Mouse (Mus musculus) G1E (cell line): Measurements from ENCODE around the gene Ftl1. TPM values are rescaled to one million over a fixed set of nuclear protein-coding genes. Genes with fewer than 3 reads are reported as not detected.
A peak's percentile ranks its signal among the peaks of the same experiment; 100 is the strongest.
"Not testable (repeated sequence)": the region's sequence is repeated elsewhere in the genome, so short reads cannot be mapped to it uniquely, and the experiment has no call there.

Experiments used
- ATAC-seq: 2 replicates; pipeline ENCODE4 v1.8.0; 2016; ENCODE audit warnings: mild to moderate bottlenecking; ENCODE audit not compliant: insufficient number of reproducible peaks, poor library complexity, low FRiP score, severe bottlenecking; ENCODE audit errors: extremely low read depth
- DNase-seq: peaks from one replicate; pipeline ENCODE4 v3.0.0; 2012; ENCODE audit warnings: low spot score
- H3K27me3 ChIP-seq: 2 replicates; pipeline ENCODE4 v1.6.1; 2012; ENCODE audit warnings: mild to moderate bottlenecking, low read length, inconsistent platforms; ENCODE audit not compliant: insufficient read depth
- H3K36me3 ChIP-seq: replicated peaks from 2 replicates; pipeline ENCODE3; 2012; ENCODE audit warnings: mild to moderate bottlenecking, inconsistent platforms
- H3K4me1 ChIP-seq: 2 replicates; pipeline ENCODE4 v1.6.1; 2012; ENCODE audit warnings: low read depth, low read length, inconsistent platforms, mixed read lengths; ENCODE audit not compliant: insufficient read depth
- H3K4me3 ChIP-seq: 2 replicates; pipeline ENCODE4 v1.5.1; 2012; ENCODE audit warnings: low read depth, mild to moderate bottlenecking, inconsistent platforms, low read length, moderate library complexity, mixed read lengths
- H3K9me3 ChIP-seq: replicated peaks from 2 replicates; pipeline ENCODE4 v1.6.1; 2012; ENCODE audit warnings: inconsistent platforms
- CTCF ChIP-seq: IDR thresholded peaks from 2 replicates; pipeline ENCODE4 v1.5.1; 2012; ENCODE audit warnings: low read depth, low read length, inconsistent platforms, mixed read lengths
- GATA1 ChIP-seq: IDR thresholded peaks from 2 replicates; pipeline ENCODE4 v1.6.1; 2012; ENCODE audit warnings: borderline replicate concordance, low read length, inconsistent platforms, mixed read lengths
- GATA2 ChIP-seq: IDR thresholded peaks from 2 replicates; pipeline ENCODE4 v1.6.1; 2012; ENCODE audit warnings: low read depth, low read length, inconsistent platforms, borderline replicate concordance
- POLR2AphosphoS5 ChIP-seq: IDR thresholded peaks from 2 replicates; pipeline ENCODE4 v1.6.1; 2012; ENCODE audit warnings: low read depth, low read length, inconsistent platforms; ENCODE audit not compliant: insufficient replicate concordance
- TAL1 ChIP-seq: conservative IDR thresholded peaks from 2 replicates; pipeline ENCODE4 v1.6.1; 2012; ENCODE audit warnings: low read depth, low read length, inconsistent platforms, mixed read lengths
- polyA plus RNA-seq: library from polyadenylated mRNA; stranded (reverse); fragments of >175 nt; gene quantifications from 2 replicates; pipeline ENCODE4 v1.2.3, GENCODE M21; 2012
- total RNA-seq, 2 experiments: library from RNA; stranded (forward) in 1 of 2; stranded (reverse) in 1 of 2; fragments of 200-1000 nt in 1 of 2; fragments of >200 nt in 1 of 2; fragmentation: Nextera tagmentation in 1 of 2; gene quantifications; 2 replicates each; pipeline ENCODE4 v1.2.3; 2014 to 2017

Ftl1 gene
- total RNA-seq (2014; fragmentation: Nextera tagmentation) (2,893 and 3,214 TPM in 2 replicates), total RNA-seq (2017) (4,307 and 4,361 TPM in 2 replicates), polyA plus RNA-seq (6,399 and 6,975 TPM in 2 replicates)

DNA sequence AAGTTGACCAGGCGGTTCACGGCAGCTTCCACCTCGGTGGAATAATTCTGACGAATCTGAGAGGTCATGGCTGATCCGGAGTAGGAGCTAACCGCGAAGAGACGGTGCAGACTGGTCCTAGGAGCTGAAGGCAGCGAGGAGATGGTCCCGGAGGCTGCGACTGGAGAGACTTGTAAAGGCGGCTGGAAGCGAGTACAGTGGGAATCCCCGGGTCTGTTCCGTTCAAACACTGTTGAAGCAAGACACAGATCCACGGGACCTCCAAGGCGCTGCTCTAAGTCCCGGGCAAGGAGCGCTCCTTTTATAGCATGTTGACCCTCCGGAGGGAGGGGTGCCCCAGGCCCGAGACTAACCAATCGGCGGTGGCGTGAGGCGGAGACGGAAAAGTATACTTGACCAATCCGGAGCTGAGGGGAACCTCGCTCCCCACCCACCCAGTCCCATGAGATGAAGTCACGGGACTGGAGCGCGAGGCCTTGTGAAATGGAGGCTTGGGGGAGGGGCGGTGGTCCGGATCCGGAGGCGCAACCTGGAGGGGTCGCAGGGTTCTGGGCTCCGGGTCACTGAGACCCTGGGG is at the start of gene Ftl1:
TSS of gene Ftl1 (minus strand) at position 321 of the 577 bp plus-strand sequence.
- TF ChIP-seq POLR2AphosphoS5, result peak; percentile 93
- Histone ChIP-seq H3K4me1 (peaks cover 67% of the 10 kb centered on the region), H3K4me3 (peak within 1 kb of the TSS; percentile 87), H3K36me3 (peaks cover 88% of the 10 kb centered on the region)
- not testable (repeated sequence) for H3K27me3 ChIP-seq, H3K9me3 ChIP-seq
- peak; percentile 79 for ATAC-seq
- peak; percentile 99 for DNase-seq

DNA sequence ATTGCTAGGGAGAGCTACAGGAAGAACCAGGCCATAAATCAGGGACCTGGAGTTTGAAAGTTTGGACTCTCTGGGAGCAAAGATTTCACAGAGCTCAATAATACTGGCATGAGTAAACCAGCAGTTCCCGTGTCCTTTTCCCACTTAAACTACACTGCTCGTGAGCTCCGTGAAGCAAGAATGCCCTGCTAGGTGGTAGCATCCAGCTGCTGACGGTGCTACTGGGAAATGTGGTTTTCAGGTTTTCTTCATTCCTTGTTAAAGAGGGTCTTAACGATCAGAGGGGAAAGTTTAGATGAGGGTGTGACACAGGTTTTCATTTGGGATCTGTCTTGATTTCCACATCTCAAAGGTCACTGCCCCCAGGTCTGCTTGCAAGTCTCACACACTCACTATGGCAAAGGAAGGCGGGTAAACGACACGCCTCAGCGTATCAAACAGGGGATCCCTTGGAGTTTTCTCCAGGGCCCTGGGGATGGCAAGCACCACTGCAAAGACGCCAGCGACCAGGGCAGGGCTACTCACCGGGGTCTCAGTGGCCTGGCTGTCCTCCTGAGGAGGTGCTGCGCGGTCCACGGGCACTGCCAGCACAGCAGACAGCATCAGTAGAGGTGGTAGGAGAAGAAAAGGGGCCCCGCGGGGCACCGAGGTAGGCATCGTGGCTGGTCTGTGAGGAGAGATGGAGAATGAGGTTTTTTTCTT is 49.6 kb upstream of the Ftl1 start:
- TF ChIP-seq GATA1 (no peak), GATA2 (no peak), CTCF (no peak), TAL1 (no peak), POLR2AphosphoS5 (no peak)
- peak overlapping the region; percentile 85 for H3K4me3 ChIP-seq
- H3K27me3 ChIP-seq, result no peaks in the 10 kb centered on the region
- no peak for DNase-seq
- H3K9me3 ChIP-seq, result no peaks in the 10 kb centered on the region
- peaks cover 39% of the 10 kb centered on the region for H3K36me3 ChIP-seq
- no peak for ATAC-seq
- H3K4me1 ChIP-seq, result peaks cover 43% of the 10 kb centered on the region

DNA sequence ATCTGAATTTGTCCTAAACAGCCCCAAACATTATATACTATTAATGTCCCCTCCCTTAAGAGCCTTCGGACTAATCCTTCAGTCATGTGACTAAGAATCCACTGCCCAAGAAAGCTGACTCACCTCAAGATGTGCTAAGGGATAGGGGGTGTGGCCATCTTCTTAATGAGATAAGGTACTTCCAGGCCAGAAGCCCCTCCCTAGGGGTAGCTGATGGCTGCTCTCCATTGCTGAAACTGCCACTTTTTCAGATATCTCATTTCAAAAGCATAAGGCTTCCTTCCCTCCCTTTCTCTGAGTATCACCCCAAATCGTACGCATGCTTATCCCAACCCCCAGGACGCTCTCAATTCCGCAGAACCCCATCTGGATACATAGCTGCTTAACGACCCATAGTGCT is 48.9 kb upstream of the Ftl1 start:
- Histone ChIP-seq H3K27me3 (no peaks in the 10 kb centered on the region), H3K4me3 (peak overlapping the region; percentile 85), H3K36me3 (peaks cover 47% of the 10 kb centered on the region), H3K4me1 (peaks cover 45% of the 10 kb centered on the region), H3K9me3 (no peaks in the 10 kb centered on the region)
- TF ChIP-seq POLR2AphosphoS5 (no peak), TAL1 (no peak), CTCF (no peak), GATA2 (no peak), GATA1 (no peak)
- ATAC-seq (peak; percentile 67), DNase-seq (peak; percentile 67)

DNA sequence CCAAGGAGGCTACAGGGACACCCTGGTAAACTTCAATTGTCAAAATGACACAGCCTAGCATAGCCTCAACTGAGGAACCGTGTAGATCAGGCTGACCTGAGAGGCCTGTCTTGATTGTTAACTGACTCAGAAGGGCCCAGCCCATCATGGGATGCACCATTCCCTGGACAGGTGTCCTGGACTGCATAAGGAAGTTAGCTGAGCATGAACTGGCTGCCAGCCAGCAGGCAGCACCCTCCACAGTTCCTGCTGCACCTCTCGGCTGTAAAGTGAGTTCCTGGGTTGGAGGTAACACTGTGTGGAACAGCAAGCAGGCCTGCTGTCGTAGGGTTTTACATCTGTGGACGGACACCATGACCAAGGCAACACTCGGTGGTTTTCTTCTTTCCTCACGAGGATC is 47.9 kb upstream of the Ftl1 start:
- Histone ChIP-seq H3K4me1 (peaks cover 52% of the 10 kb centered on the region), H3K4me3 (peak overlapping the region; percentile 28; the same call in 1 of the 2 replicates), H3K36me3 (peaks cover 57% of the 10 kb centered on the region), H3K27me3 (no peaks in the 10 kb centered on the region), H3K9me3 (no peaks in the 10 kb centered on the region)
- no peak for ATAC-seq
- TF ChIP-seq POLR2AphosphoS5, result no peak
- no peak for TF ChIP-seq TAL1
- no peak for TF ChIP-seq CTCF
- no peak for TF ChIP-seq GATA2
- no peak for TF ChIP-seq GATA1
- DNase-seq, result no peak

DNA sequence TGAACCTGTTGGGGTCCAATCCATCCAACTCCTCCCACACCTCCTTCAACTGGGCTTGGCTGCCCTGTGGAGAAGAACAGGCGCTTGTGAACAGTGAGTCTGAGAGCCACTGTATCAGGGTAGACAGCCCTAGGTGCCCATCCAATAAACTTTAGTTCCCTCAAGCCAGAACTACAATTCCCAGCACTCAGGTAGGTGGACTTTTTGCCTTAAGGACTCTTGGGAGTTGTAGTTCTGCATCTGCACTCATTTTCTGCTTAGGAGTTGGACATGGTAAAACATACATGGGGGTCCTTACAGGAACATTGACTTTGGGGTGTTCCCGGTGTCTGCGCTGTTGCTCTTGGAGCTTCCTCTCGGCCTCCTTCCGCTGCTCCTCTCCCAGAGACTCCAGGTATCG is 38.7 kb upstream of the Ftl1 start:
- Histone ChIP-seq H3K9me3 (no peaks in the 10 kb centered on the region), H3K36me3 (peaks cover 99% of the 10 kb centered on the region), H3K27me3 (no peaks in the 10 kb centered on the region), H3K4me3 (no peak overlapping the region), H3K4me1 (peaks cover 31% of the 10 kb centered on the region)
- TF ChIP-seq TAL1, result no peak
- no peak for TF ChIP-seq CTCF
- TF ChIP-seq POLR2AphosphoS5, result no peak
- TF ChIP-seq GATA2, result no peak
- no peak for DNase-seq
- ATAC-seq, result no peak

DNA sequence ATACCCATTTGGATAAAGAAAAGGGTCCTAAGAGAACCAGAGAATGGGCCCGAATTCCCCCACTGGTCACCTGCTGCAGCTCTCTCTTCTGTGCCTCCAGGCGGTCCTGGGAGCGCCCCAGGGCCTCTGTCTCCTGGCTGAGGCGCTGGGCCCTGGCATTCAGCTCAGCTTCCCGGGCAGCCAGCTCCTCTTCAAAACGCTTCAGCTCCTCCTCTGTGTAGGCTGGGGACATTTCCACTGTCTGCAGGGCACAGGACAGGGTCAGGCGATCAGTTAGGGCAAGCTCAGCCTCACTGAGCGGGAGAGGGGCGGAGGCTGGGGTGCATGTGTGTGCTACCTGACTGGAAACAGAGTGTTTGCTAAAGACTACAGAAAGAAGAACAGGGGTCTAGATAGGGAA is 34.9 kb upstream of the Ftl1 start:
- no peak for TF ChIP-seq CTCF
- TF ChIP-seq TAL1, result no peak
- TF ChIP-seq POLR2AphosphoS5, result no peak
- TF ChIP-seq GATA2, result no peak
- no peak for TF ChIP-seq GATA1
- DNase-seq (no peak), ATAC-seq (no peak)
- Histone ChIP-seq H3K4me3 (no peak overlapping the region), H3K9me3 (no peaks in the 10 kb centered on the region), H3K4me1 (peaks cover 56% of the 10 kb centered on the region), H3K36me3 (peaks cover 78% of the 10 kb centered on the region), H3K27me3 (no peaks in the 10 kb centered on the region)
